Comparison of ENCODE assay signal across 9 mouse cellular contexts in genomic region chr1:80338398-80338797, GRCm38 (mm10). TPM values are rescaled to one million over a fixed set of nuclear protein-coding genes. Genes with fewer than 3 reads are reported as not detected.
A peak's percentile ranks its signal among the peaks of the same experiment; 100 is the strongest.
DNase-seq lines count a peak whose midpoint lies in the region; ATAC-seq and TF ChIP-seq lines count a peak whose summit lies in the region.
"Had no signal": no experiment of that assay in that cellular context is flagged by ENCODE, and none has a peak within 500 bp of the region (broad histone marks: within the 10 kb centered on the region; RNA-seq: fewer than 3 reads in every experiment).

No protein-coding gene starts in this region.

- DNase-seq in gastrocnemius, adult 2 months = no peak
- no peak for DNase-seq in gastrocnemius, adult 18-20 months (ENCODE audit: low spot score)
- no peak for DNase-seq in neural tube, embryonic 11.5 days (ENCODE audit: low spot score)
- no peak for DNase-seq in neural tube, embryonic 10.5 days (ENCODE audit: extremely low spot score, low spot score)
- no peak for DNase-seq in stomach, postnatal 0 days (ENCODE audit: low spot score)
- DNase-seq in right cerebral cortex, postnatal 36 days (ENCODE audit: low spot score in 2 of 2) = no peak
- DNase-seq in spleen, postnatal 14 days (ENCODE audit: low spot score in 2 of 2) = no peak
- DNase-seq: lung, postnatal 4 days had no signal

- H3K4me3 ChIP-seq in gastrocnemius, adult 2 months = peak overlapping the region; percentile 74
- peak overlapping the region; percentile 100 for H3K4me3 ChIP-seq in neural tube, embryonic 11.5 days (ENCODE audit: low read depth, low read length)
- H3K4me3 ChIP-seq in liver, embryonic 12.5 days = peak overlapping the region; percentile 94
- H3K4me3 ChIP-seq in stomach, postnatal 0 days (ENCODE audit: low read depth, low read length) = peak overlapping the region; percentile 93

- H3K9me3 ChIP-seq in neural tube, embryonic 11.5 days (ENCODE audit: control insufficient read depth, low read length) = no peaks in the 10 kb centered on the region
- H3K9me3 ChIP-seq in liver, embryonic 12.5 days (replicated peaks) = no peaks in the 10 kb centered on the region
- no peaks in the 10 kb centered on the region for H3K9me3 ChIP-seq in stomach, postnatal 0 days (ENCODE audit: control insufficient read depth, low read length)

- H3K27me3 ChIP-seq in neural tube, embryonic 11.5 days (ENCODE audit: control insufficient read depth, insufficient read depth, low read length) = no peaks in the 10 kb centered on the region
- no peaks in the 10 kb centered on the region for H3K27me3 ChIP-seq in liver, embryonic 12.5 days (replicated peaks)
- H3K27me3 ChIP-seq in stomach, postnatal 0 days (ENCODE audit: control insufficient read depth, insufficient read depth, low read length) = no peaks in the 10 kb centered on the region

- TF ChIP-seq EP300 in stomach, postnatal 0 days (optimal IDR thresholded peaks at IDR 0.05) = no peak

- peak overlapping the region; percentile 96 for H3K27ac ChIP-seq in gastrocnemius, adult 2 months
- no peak overlapping the region for H3K27ac ChIP-seq in neural tube, embryonic 11.5 days (ENCODE audit: low read depth, low read length)
- H3K27ac ChIP-seq in liver, embryonic 12.5 days = no peak overlapping the region
- no peak overlapping the region for H3K27ac ChIP-seq in stomach, postnatal 0 days (replicated peaks)

- H3K9ac ChIP-seq in neural tube, embryonic 11.5 days (ENCODE audit: low read length) = no peak overlapping the region
- peak overlapping the region; percentile 98 for H3K9ac ChIP-seq in liver, embryonic 12.5 days
- H3K9ac ChIP-seq in stomach, postnatal 0 days (ENCODE audit: low read length) = no peak overlapping the region

- intact Hi-C loops in gastrocnemius, adult 2 months (cut with DNase I) = loop anchor here (5.0 kb wide), 1 partner anchor 36 kb away; no protein-coding TSS in a partner anchor

- H3K36me3 ChIP-seq in neural tube, embryonic 11.5 days (ENCODE audit: control insufficient read depth, insufficient read depth, low read length) = no peaks in the 10 kb centered on the region
- no peaks in the 10 kb centered on the region for H3K36me3 ChIP-seq in liver, embryonic 12.5 days
- no peaks in the 10 kb centered on the region for H3K36me3 ChIP-seq in stomach, postnatal 0 days (ENCODE audit: control insufficient read depth, insufficient read depth, low read length)

- peak overlapping the region; percentile 57 for H3K4me2 ChIP-seq in neural tube, embryonic 11.5 days (ENCODE audit: low read depth)
- peak overlapping the region; percentile 83 for H3K4me2 ChIP-seq in liver, embryonic 12.5 days
- peak overlapping the region; percentile 68 for H3K4me2 ChIP-seq in stomach, postnatal 0 days (replicated peaks; ENCODE audit: low read depth)

- peaks cover 4% of the 10 kb centered on the region; the same call in 1 of the 2 replicates for H3K4me1 ChIP-seq in neural tube, embryonic 11.5 days (ENCODE audit: control insufficient read depth, insufficient read depth, low read length)
- H3K4me1 ChIP-seq in liver, embryonic 12.5 days = peaks cover 46% of the 10 kb centered on the region
- 0 out of 2 replicates have a peak, but pooled peaks cover 2% of the 10 kb centered on the region for H3K4me1 ChIP-seq in stomach, postnatal 0 days (replicated peaks; ENCODE audit: control insufficient read depth, insufficient read depth)

- WGBS in neural tube, embryonic 11.5 days = 60% methylated on average over 1 of the region's 1 CpGs
- WGBS in liver, embryonic 12.5 days (ENCODE audit: insufficient replicate concordance) = 5% methylated on average over 1 of the region's 1 CpGs
- WGBS in stomach, postnatal 0 days = 18% methylated on average over 1 of the region's 1 CpGs

- no peak for TF ChIP-seq CTCF in gastrocnemius, adult 2 months (IDR thresholded peaks at IDR 0.05)
- TF ChIP-seq CTCF in stomach, postnatal 0 days (IDR thresholded peaks at IDR 0.05; ENCODE audit: low read depth) = no peak

- no peak for ATAC-seq in neural tube, embryonic 11.5 days (ENCODE audit: insufficient read depth, low FRiP score, low TSS enrichment)
- ATAC-seq in liver, embryonic 12.5 days = no peak
- no peak for ATAC-seq in stomach, postnatal 0 days (ENCODE audit: low FRiP score, low TSS enrichment)

RNA-seq across cellular contexts. Expression of gene Cul3, which starts 1.9 kb away (rescaled TPM):
- total RNA-seq in gastrocnemius, adult 2 months (2021) = 100 to 1,000 TPM; 250 to 290 TPM
- 100 to 1,000 TPM; 244 to 265 TPM for total RNA-seq in gastrocnemius, adult 18-20 months (2021)
- polyA plus RNA-seq in neural tube, embryonic 11.5 days (2014; fragmentation: Nextera tagmentation; extraction: Ambion mirVana) = 46.8 and 49.6 TPM in 2 replicates
- 14.6 and 16.7 TPM in 2 replicates for polyA plus RNA-seq in liver, embryonic 12.5 days (2016; fragmentation: Nextera tagmentation; extraction: Ambion mirVana)
- polyA plus RNA-seq in stomach, postnatal 0 days (2015; fragmentation: Nextera tagmentation; extraction: Ambion mirVana) = 23.7 and 26.5 TPM in 2 replicates
